Mouse (Mus musculus) R1 (cell line): Measurements from ENCODE around the gene Ccdc78.
A peak's percentile ranks its signal among the peaks of the same experiment; 100 is the strongest.

Source experiments
- DNase-seq: peaks from one replicate; pipeline ENCODE4 v3.0.0-alpha.2; 2018; ENCODE audit warnings: low read depth, low spot score

Ccdc78 gene

DNA sequence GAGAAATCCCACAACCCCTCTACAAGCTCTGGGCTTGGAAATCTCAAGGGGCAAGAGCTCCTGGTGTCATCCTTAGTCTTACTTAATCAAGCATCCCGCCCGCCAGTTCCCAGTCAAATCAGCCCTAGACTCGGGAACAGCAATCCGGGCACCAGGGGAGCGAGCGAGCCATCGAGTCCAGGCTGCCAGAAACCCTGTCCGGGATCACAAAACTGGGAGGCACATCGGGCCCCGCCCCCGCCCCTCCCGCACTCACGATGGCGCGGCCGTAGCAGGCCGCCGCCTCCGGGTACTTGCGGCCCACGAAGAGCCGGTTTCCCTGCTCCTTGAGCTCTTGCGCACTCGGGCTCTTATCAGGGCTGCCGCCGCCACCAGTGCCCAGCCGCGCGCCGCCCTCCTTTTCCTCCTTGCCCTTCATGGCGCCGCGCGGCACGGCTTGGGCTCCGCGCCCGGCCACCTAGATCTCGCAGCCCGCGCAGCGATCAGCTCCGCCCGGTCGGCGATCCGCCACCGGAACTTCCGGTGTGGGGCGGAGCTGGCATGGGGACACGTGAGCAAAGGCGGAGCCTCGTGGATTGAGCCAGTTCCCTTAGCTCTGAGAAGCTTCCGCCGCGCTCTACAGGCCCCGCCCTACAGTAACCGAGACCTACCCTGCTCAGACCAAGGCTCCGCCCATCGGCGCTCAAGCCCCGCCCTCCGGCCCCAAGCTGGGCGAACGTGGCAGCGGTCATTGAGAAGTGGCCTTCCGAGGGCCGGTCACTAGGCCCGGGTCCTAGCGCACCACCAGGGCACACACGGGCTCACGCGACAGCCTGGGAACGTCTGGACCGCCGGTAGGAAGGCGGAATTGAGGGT, 46.3 kb downstream of the Ccdc78 start:
- DNase-seq, result peak; percentile 99

DNA sequence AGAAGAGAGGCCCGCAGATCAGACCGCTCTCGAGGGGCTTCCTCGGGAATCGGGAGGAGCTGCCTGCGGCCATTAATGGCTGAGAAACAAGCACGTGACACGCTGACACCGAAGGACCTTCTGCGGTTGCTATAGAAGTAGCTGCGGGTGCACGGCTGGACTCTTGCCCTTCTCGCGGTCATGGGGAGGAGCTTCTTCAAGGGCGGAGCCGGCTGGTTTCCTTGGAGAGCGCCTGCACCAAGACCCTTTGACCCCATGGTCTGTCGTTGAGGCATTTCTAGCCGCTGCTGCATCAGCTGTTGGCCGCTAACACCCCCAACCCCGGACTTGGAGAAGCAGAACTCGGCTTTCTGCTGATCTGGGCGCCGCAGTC, 46.9 kb downstream of the Ccdc78 start, which contains the start of gene Stub1:
Gene Stub1 (minus strand): TSS at position 114 of the 373 bp plus-strand sequence.
- peak; percentile 93 for DNase-seq

- no peak for DNase-seq
Observed at GRCm38 (mm10) chr17:25833961-25834594, 47.7 kb downstream of the Ccdc78 start.

DNA sequence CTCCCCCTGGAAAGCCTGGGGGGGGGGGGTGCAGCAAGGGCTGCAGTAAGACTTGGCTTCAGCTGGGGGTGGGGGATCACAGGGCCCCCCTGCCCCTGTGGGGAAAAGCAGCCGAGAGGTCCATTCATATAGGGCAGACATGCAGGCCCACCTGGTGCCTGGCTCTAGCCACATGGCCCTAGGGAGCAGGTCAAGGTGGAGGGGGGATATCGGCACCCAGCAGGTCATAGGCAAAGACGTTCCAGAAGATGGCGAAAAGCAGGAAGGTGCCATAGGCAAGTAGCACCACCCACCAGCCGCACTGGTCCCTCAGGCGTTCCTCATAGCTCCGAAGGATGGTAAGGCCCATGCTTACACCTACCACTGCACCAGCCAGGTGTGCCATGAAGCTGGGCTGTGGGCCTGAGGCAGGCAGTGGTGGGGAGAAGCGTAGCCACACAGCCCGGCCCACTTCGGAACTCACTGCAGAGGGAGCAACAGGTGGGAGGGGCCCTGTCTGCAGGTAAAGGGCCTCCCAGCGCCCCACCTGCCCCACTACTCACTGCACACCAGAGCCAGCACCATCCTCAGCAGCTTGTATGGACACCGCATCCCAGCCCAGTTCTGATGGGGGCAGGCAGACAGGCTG, 48.3 kb downstream of the Ccdc78 start:
- no peak for DNase-seq

- no peak for DNase-seq
Observed at GRCm38 (mm10) chr17:25835301-25835700, 48.9 kb downstream of the Ccdc78 start.

- DNase-seq, result no peak
Observed at GRCm38 (mm10) chr17:25835816-25836215, 49.4 kb downstream of the Ccdc78 start.

- DNase-seq, result no peak
Observed at GRCm38 (mm10) chr17:25836397-25837075, 50.2 kb downstream of the Ccdc78 start.

DNA sequence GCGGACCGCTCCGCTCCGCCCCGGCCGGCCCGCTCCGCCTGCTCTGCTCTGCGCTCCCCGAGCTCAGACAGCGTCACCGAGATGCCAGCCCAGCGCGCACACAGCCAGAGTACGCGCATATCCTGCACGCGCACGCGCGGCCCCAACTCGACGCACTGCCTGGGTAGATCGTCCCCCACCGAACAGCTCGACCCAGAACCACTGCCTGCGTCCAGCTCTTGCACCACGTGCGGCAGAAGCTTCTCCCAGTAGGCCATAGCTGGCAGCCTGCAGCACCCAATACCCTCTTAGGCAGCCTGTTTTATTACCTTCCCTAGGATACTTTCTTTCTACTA, 50.7 kb downstream of the Ccdc78 start, which contains the start of gene Rhbdl1:
Gene Rhbdl1 (minus strand): TSS at position 220 of the 335 bp plus-strand sequence.
- peak; percentile 61 for DNase-seq

DNA sequence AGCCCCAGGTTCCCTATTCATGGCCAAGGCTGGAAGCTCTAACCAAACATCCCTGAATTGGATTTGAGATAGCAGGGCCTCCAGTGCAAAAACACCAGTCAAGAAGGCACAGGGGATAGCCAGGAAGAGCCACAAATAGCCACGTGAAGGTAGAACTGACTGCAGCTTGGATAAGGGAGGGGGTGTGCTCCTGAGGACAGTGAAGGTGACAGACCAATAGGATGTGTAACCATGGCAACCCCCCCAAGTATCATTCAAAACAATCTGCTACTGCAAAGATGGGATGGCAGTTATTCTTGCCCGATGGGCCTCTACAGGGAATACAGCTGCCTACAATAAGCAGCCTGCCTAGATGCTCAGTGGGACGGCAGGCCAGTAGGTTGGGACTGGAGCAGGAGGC, 51.2 kb downstream of the Ccdc78 start:
- peak; percentile 48 for DNase-seq

DNA sequence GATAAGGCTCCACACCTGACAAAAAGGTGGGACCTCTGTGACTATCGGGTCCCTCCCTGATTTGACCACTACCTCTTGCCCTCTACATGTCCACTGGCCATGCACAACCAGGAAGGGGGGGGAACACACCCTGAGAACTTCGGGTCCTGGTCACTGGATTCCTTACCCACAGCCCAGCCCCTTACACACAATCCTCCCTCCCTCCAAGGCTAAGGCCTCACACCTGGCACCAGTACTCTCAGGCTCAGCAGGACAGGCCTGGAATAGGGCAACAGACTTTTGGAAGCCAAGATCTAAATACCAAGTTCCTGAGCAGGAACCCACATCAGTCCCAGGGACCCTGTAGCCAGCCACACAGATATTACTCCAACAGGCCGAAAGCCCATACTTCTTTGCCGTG, 52.5 kb downstream of the Ccdc78 start:
- no peak for DNase-seq

GRCm38 (mm10) chr17:25839455-25840235, 53.3 kb downstream of the Ccdc78 start:
- DNase-seq, result no peak
